Comparison of ENCODE assay signal across 10 mouse cellular contexts in the genomic region with DNA sequence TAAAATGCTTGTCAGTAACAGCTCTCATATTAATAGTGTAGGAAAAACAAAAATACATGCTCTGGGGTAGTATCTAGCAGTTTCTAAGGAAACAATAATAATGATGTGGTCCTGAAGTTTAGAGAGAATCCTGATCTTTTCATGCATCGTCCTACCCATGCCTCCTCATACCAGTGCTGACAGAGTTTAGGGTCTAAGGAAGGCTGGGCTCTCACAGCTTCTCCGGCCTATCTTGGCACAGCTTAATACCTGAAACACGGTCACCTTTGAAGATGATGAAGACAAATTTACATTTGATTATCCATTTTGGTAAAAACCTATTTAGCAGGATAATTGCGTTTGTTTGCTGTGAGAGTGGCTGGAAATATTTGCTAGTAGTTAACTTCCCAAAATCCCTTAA. TPM values are rescaled to one million over a fixed set of nuclear protein-coding genes. Genes with fewer than 3 reads are reported as not detected.
DNase-seq lines count a peak whose midpoint lies in the region; ATAC-seq lines count a peak whose summit lies in the region.
"Had no signal": no experiment of that assay in that cellular context is flagged by ENCODE, and none has a peak within 500 bp of the region (broad histone marks: within the 10 kb centered on the region; RNA-seq: fewer than 3 reads in every experiment).

No protein-coding gene starts in this region.

- no peaks in the 10 kb centered on the region for H3K27me3 ChIP-seq in heart, embryonic 13.5 days (replicated peaks)
- H3K27me3 ChIP-seq in embryonic facial prominence, embryonic 12.5 days: no peaks in the 10 kb centered on the region
- H3K27me3 ChIP-seq in limb, embryonic 13.5 days: no peaks in the 10 kb centered on the region

- H3K4me3 ChIP-seq in heart, embryonic 13.5 days: peak overlapping the region; percentile 52
- H3K4me3 ChIP-seq in embryonic facial prominence, embryonic 12.5 days: 0 out of 2 replicates have a peak overlapping the region, but pooled peaks have one; percentile 40
- peak overlapping the region; percentile 49 for H3K4me3 ChIP-seq in limb, embryonic 13.5 days

- H3K9ac ChIP-seq in heart, embryonic 13.5 days: peak overlapping the region; percentile 75
- peak overlapping the region; percentile 60; the same call in 1 of the 2 replicates for H3K9ac ChIP-seq in embryonic facial prominence, embryonic 12.5 days
- peak overlapping the region; percentile 69 for H3K9ac ChIP-seq in limb, embryonic 13.5 days

- DNase-seq in heart, postnatal 36 days: no peak
- DNase-seq in 3T3-L1 (ENCODE audit: low read depth, low spot score): peak; percentile 52
- DNase-seq in adrenal gland, postnatal 36 days: no peak
- no peak for DNase-seq in thymus, postnatal 4 days
- no peak for DNase-seq in right cerebral cortex, adult 18-20 months
- DNase-seq: cerebellum, adult 18-20 months; kidney, adult 2 months had no signal

- 44% methylated on average over 4 of the region's 4 CpGs for WGBS in heart, embryonic 13.5 days
- WGBS in embryonic facial prominence, embryonic 12.5 days: 34% methylated on average over 4 of the region's 4 CpGs
- WGBS in limb, embryonic 13.5 days: 40% methylated on average over 4 of the region's 4 CpGs

- peak overlapping the region; percentile 70 for H3K4me2 ChIP-seq in heart, embryonic 13.5 days
- H3K4me2 ChIP-seq in embryonic facial prominence, embryonic 12.5 days (replicated peaks): peak overlapping the region; percentile 55
- H3K4me2 ChIP-seq in limb, embryonic 13.5 days (replicated peaks): peak overlapping the region; percentile 69

- no peak for ATAC-seq in heart, embryonic 13.5 days (ENCODE audit: extremely low read depth, insufficient number of reproducible peaks, low FRiP score, low TSS enrichment)
- no peak for ATAC-seq in embryonic facial prominence, embryonic 12.5 days (ENCODE audit: insufficient number of reproducible peaks, insufficient read depth, low FRiP score, low TSS enrichment)
- ATAC-seq in limb, embryonic 13.5 days (ENCODE audit: low FRiP score, low read depth): no peak

- no peaks in the 10 kb centered on the region for H3K36me3 ChIP-seq in heart, embryonic 13.5 days
- H3K36me3 ChIP-seq in embryonic facial prominence, embryonic 12.5 days: no peaks in the 10 kb centered on the region
- H3K36me3 ChIP-seq in limb, embryonic 13.5 days: no peaks in the 10 kb centered on the region

- intact Hi-C loops in heart, postnatal 36 days (cut with DNase I): loop anchor here (5.0 to 10.0 kb wide), 4 partner anchors 212 to 1919 kb away; a partner anchor contains a TSS

- H3K9me3 ChIP-seq in heart, embryonic 13.5 days: no peaks in the 10 kb centered on the region
- H3K9me3 ChIP-seq in embryonic facial prominence, embryonic 12.5 days: no peaks in the 10 kb centered on the region
- no peaks in the 10 kb centered on the region for H3K9me3 ChIP-seq in limb, embryonic 13.5 days

- peaks cover 42% of the 10 kb centered on the region for H3K4me1 ChIP-seq in heart, embryonic 13.5 days
- H3K4me1 ChIP-seq in embryonic facial prominence, embryonic 12.5 days: peaks cover 18% of the 10 kb centered on the region; the same call in 1 of the 2 replicates
- H3K4me1 ChIP-seq in limb, embryonic 13.5 days: peaks cover 34% of the 10 kb centered on the region

- peak overlapping the region; percentile 98 for H3K27ac ChIP-seq in heart, embryonic 13.5 days (replicated peaks)
- H3K27ac ChIP-seq in embryonic facial prominence, embryonic 12.5 days: peak overlapping the region; percentile 98
- H3K27ac ChIP-seq in limb, embryonic 13.5 days: peak overlapping the region; percentile 72; the same call in 1 of the 2 replicates

RNA-seq across cellular contexts. Expression of a gene that starts 1.4 kb away (rescaled TPM):
- polyA plus RNA-seq in heart, embryonic 13.5 days (2015; fragmentation: Nextera tagmentation; extraction: Ambion mirVana): 2.7 and 3.8 TPM in 2 replicates
- total RNA-seq in heart, postnatal 36 days (2021): 1 to 10 TPM; 6.5 to 9.3 TPM
- polyA plus RNA-seq in embryonic facial prominence, embryonic 12.5 days (2016; fragmentation: Nextera tagmentation; extraction: Ambion mirVana): 19.2 and 19.3 TPM in 2 replicates
- polyA plus RNA-seq in limb, embryonic 13.5 days (2015; fragmentation: Nextera tagmentation; extraction: Ambion mirVana): 17.7 and 20.6 TPM in 2 replicates
- 10 to 100 TPM; 20.5 to 26.8 TPM for total RNA-seq in adrenal gland, postnatal 36 days (2021)

RNA-seq across cellular contexts. Expression of a gene that starts 2.6 kb away (rescaled TPM):
- 1.6 and 2.2 TPM in 2 replicates for polyA plus RNA-seq in heart, embryonic 13.5 days (2015; fragmentation: Nextera tagmentation; extraction: Ambion mirVana)
- total RNA-seq in heart, postnatal 36 days (2021): 10 to 100 TPM in 1 of 2 experiments, 1 to 10 TPM in 1; 9.8 to 12.0 TPM
- 3.6 and 5.0 TPM in 2 replicates for polyA plus RNA-seq in embryonic facial prominence, embryonic 12.5 days (2016; fragmentation: Nextera tagmentation; extraction: Ambion mirVana)
- polyA plus RNA-seq in limb, embryonic 13.5 days (2015; fragmentation: Nextera tagmentation; extraction: Ambion mirVana): 2.2 and 3.1 TPM in 2 replicates
- 10 to 100 TPM; 34.0 to 41.3 TPM for total RNA-seq in adrenal gland, postnatal 36 days (2021)

RNA-seq across cellular contexts. Expression of a gene that starts 5.4 kb away (rescaled TPM):
- polyA plus RNA-seq in heart, embryonic 13.5 days (2015; fragmentation: Nextera tagmentation; extraction: Ambion mirVana): 31.2 and 33.8 TPM in 2 replicates
- total RNA-seq in heart, postnatal 36 days (2021): 100 to 1,000 TPM; 186 to 225 TPM
- 20.5 and 22.8 TPM in 2 replicates for polyA plus RNA-seq in embryonic facial prominence, embryonic 12.5 days (2016; fragmentation: Nextera tagmentation; extraction: Ambion mirVana)
- polyA plus RNA-seq in limb, embryonic 13.5 days (2015; fragmentation: Nextera tagmentation; extraction: Ambion mirVana): 22.0 and 23.8 TPM in 2 replicates
- 100 to 1,000 TPM; 145 to 279 TPM for total RNA-seq in adrenal gland, postnatal 36 days (2021)

RNA-seq across cellular contexts. Expression of a gene that starts 7.0 kb away (rescaled TPM):
- 20.1 and 20.3 TPM in 2 replicates for polyA plus RNA-seq in heart, embryonic 13.5 days (2015; fragmentation: Nextera tagmentation; extraction: Ambion mirVana)
- total RNA-seq in heart, postnatal 36 days (2021): 10 to 100 TPM; 11.9 to 16.8 TPM
- polyA plus RNA-seq in embryonic facial prominence, embryonic 12.5 days (2016; fragmentation: Nextera tagmentation; extraction: Ambion mirVana): 58.7 and 62.9 TPM in 2 replicates
- 47.8 and 56.8 TPM in 2 replicates for polyA plus RNA-seq in limb, embryonic 13.5 days (2015; fragmentation: Nextera tagmentation; extraction: Ambion mirVana)
- total RNA-seq in adrenal gland, postnatal 36 days (2021): 10 to 100 TPM; 58.1 to 68.0 TPM

RNA-seq across cellular contexts. Expression of a gene that starts 8.1 kb away (rescaled TPM):
- 5.5 and 6.3 TPM in 2 replicates for polyA plus RNA-seq in heart, embryonic 13.5 days (2015; fragmentation: Nextera tagmentation; extraction: Ambion mirVana)
- total RNA-seq in heart, postnatal 36 days (2021): 10 to 100 TPM; 20.4 to 22.0 TPM
- 14.0 and 23.7 TPM in 2 replicates for polyA plus RNA-seq in embryonic facial prominence, embryonic 12.5 days (2016; fragmentation: Nextera tagmentation; extraction: Ambion mirVana)
- 14.7 and 16.3 TPM in 2 replicates for polyA plus RNA-seq in limb, embryonic 13.5 days (2015; fragmentation: Nextera tagmentation; extraction: Ambion mirVana)
- total RNA-seq in adrenal gland, postnatal 36 days (2021): 10 to 100 TPM; 54.7 to 79.9 TPM
